Comparison of ENCODE assay signal across 26 mouse cellular contexts in genomic region chr15:78042706-78043105, GRCm38 (mm10).
"Had no signal": no experiment of that assay in that cellular context is flagged by ENCODE, and none has a peak within 500 bp of the region (broad histone marks: within the 10 kb centered on the region; RNA-seq: fewer than 3 reads in every experiment).

No protein-coding gene starts in this region.

- H3K36me3 ChIP-seq: heart, embryonic 10.5 days; heart, embryonic 12.5 days; hindbrain, embryonic 10.5 days; hindbrain, embryonic 12.5 days; intestine, embryonic 15.5 days; kidney, embryonic 15.5 days; limb, embryonic 13.5 days; limb, embryonic 15.5 days; liver, embryonic 12.5 days had no signal

- H3K4me2 ChIP-seq: heart, embryonic 12.5 days; hindbrain, embryonic 12.5 days; hindbrain, embryonic 14.5 days; intestine, embryonic 15.5 days; kidney, embryonic 15.5 days; limb, embryonic 13.5 days; limb, embryonic 15.5 days; liver, embryonic 12.5 days had no signal

- ATAC-seq: hindbrain, embryonic 16.5 days; inflammation-experienced regulatory T-cells, adult 6 months; intestine, embryonic 15.5 days; liver, embryonic 12.5 days had no signal

- H3K9me3 ChIP-seq: heart, embryonic 10.5 days; heart, embryonic 12.5 days; hindbrain, embryonic 10.5 days; hindbrain, embryonic 12.5 days; intestine, embryonic 15.5 days; kidney, embryonic 15.5 days; limb, embryonic 13.5 days; limb, embryonic 15.5 days; liver, embryonic 12.5 days had no signal

- DNase-seq: gastrocnemius, adult 2 months; gastrocnemius, postnatal 10 days; gastrocnemius, postnatal 25 days; heart, adult 18-20 months; heart, postnatal 10 days; heart, postnatal 4 days; kidney, adult 11 months; kidney, adult 2 months; kidney, adult 9 months; kidney, postnatal 14 days; kidney, postnatal 36 days; lung, adult 18-20 months had no signal

- H3K27ac ChIP-seq: gastrocnemius, adult 2 months; heart, embryonic 10.5 days; hindbrain, embryonic 10.5 days; hindbrain, embryonic 12.5 days; hindbrain, embryonic 14.5 days; intestine, embryonic 15.5 days; kidney, embryonic 15.5 days; kidney, postnatal 0 days; limb, embryonic 13.5 days; limb, embryonic 15.5 days; liver, embryonic 12.5 days; liver, embryonic 14.5 days had no signal

- H3K4me3 ChIP-seq: gastrocnemius, adult 2 months; heart, embryonic 10.5 days; heart, embryonic 12.5 days; hindbrain, embryonic 10.5 days; hindbrain, embryonic 12.5 days; intestine, embryonic 15.5 days; kidney, embryonic 15.5 days; limb, embryonic 13.5 days; limb, embryonic 15.5 days; liver, embryonic 12.5 days had no signal

- H3K9ac ChIP-seq: heart, embryonic 12.5 days; hindbrain, embryonic 12.5 days; hindbrain, embryonic 14.5 days; intestine, embryonic 15.5 days; kidney, embryonic 15.5 days; limb, embryonic 13.5 days; limb, embryonic 15.5 days; liver, embryonic 12.5 days; liver, embryonic 14.5 days had no signal

- H3K27me3 ChIP-seq: heart, embryonic 12.5 days; hindbrain, embryonic 12.5 days; kidney, embryonic 15.5 days; limb, embryonic 13.5 days; limb, embryonic 15.5 days; liver, embryonic 12.5 days had no signal

- H3K4me1 ChIP-seq: heart, embryonic 10.5 days; heart, embryonic 12.5 days; hindbrain, embryonic 10.5 days; hindbrain, embryonic 12.5 days; intestine, embryonic 15.5 days; kidney, embryonic 15.5 days; limb, embryonic 13.5 days; limb, embryonic 15.5 days; liver, embryonic 12.5 days had no signal
